Comparison of ENCODE assay signal across 8 mouse cellular contexts in the genomic region with DNA sequence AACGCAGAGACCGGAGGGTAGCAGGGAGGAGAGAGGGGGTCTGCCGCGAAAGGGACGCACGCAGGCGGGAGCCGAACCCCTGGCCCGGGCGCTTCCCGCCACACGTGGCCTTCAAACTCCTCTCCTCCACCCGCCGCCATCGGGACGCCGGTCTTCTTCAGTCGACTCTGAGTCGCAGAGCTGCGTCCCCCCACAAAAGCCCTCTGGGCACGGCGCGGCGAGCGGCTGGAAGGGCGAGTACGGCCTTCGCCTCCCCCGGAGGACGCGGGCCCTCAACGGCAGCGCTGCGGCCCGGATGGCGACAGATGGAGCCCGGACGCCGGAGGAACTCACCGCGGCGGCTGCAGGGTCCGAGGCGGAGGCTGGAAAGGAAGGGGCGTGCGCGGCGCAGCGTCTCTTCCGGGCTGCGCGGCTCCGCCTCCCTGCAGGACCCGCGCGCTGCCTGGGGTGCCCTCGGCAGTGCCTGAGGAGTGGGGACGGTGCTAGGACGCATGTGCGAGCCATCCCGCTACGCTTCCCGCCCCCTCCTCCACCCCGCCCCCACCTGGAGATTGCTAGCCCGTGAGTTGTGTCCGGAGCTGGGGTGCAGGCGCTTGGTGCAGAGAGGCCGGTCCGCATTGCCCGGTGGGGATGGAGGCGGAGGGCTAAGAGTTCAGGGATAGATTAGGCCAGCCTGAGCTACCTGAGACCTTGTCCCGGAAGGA. TPM values are rescaled to one million over a fixed set of nuclear protein-coding genes. Genes with fewer than 3 reads are reported as not detected.
DNase-seq lines count a peak whose midpoint lies in the region; ATAC-seq and TF ChIP-seq lines count a peak whose summit lies in the region.

Gene RPS10-NUDT3 (minus strand): TSS at position 352 of the 704 bp plus-strand sequence.

- H3K9ac ChIP-seq in forebrain, embryonic 12.5 days, result peak within 1 kb of the TSS; percentile 92
- peak within 1 kb of the TSS; percentile 80 for H3K9ac ChIP-seq in neural tube, embryonic 15.5 days (replicated peaks)

- TF ChIP-seq CTCF in lung, adult 2 months (IDR thresholded peaks at IDR 0.05; ENCODE audit: insufficient read depth, low read length), result no peak

- H3K27me3 ChIP-seq in forebrain, embryonic 12.5 days, result no peaks in the 10 kb centered on the region
- no peaks in the 10 kb centered on the region for H3K27me3 ChIP-seq in neural tube, embryonic 15.5 days (replicated peaks)

- intact Hi-C loops in heart, postnatal 10 days (cut with DNase I), result no loop called here

- no peaks in the 10 kb centered on the region for H3K9me3 ChIP-seq in forebrain, embryonic 12.5 days
- H3K9me3 ChIP-seq in neural tube, embryonic 15.5 days (replicated peaks), result no peaks in the 10 kb centered on the region

- H3K4me3 ChIP-seq in forebrain, embryonic 12.5 days (replicated peaks), result peak within 1 kb of the TSS; percentile 92
- peak within 1 kb of the TSS; percentile 73 for H3K4me3 ChIP-seq in lung, adult 2 months (replicated peaks; ENCODE audit: extremely low read depth, low read depth, low read length)
- H3K4me3 ChIP-seq in neural tube, embryonic 15.5 days (replicated peaks), result peak within 1 kb of the TSS; percentile 84

- H3K36me3 ChIP-seq in forebrain, embryonic 12.5 days (replicated peaks), result peaks cover 39% of the 10 kb centered on the region
- peaks cover 37% of the 10 kb centered on the region for H3K36me3 ChIP-seq in neural tube, embryonic 15.5 days

- ATAC-seq in forebrain, embryonic 12.5 days (ENCODE audit: low FRiP score), result peak; percentile 98
- peak; percentile 97 for ATAC-seq in neural tube, embryonic 15.5 days (ENCODE audit: low FRiP score)

- peak within 1 kb of the TSS; percentile 83 for H3K4me2 ChIP-seq in forebrain, embryonic 12.5 days
- peak within 1 kb of the TSS; percentile 85 for H3K4me2 ChIP-seq in neural tube, embryonic 15.5 days

- TF ChIP-seq POLR2A in lung, adult 2 months (IDR thresholded peaks at IDR 0.05; ENCODE audit: borderline replicate concordance, extremely low read depth, low read depth, low read length), result peak; percentile 81

- WGBS in forebrain, embryonic 12.5 days, result under 1% methylated on average over 69 of the region's 72 CpGs
- WGBS in lung, adult 2 months, result under 1% methylated on average over 72 of the region's 72 CpGs
- WGBS in neural tube, embryonic 15.5 days, result under 1% methylated on average over 70 of the region's 72 CpGs

- peak within 1 kb of the TSS; percentile 94 for H3K27ac ChIP-seq in forebrain, embryonic 12.5 days
- peak within 1 kb of the TSS; percentile 86 for H3K27ac ChIP-seq in neural tube, embryonic 15.5 days (replicated peaks)

- peaks cover 33% of the 10 kb centered on the region for H3K4me1 ChIP-seq in forebrain, embryonic 12.5 days
- peaks cover 9% of the 10 kb centered on the region; the same call in 1 of the 2 replicates for H3K4me1 ChIP-seq in lung, adult 2 months (ENCODE audit: control insufficient read depth, insufficient read depth, low read length)
- peaks cover 42% of the 10 kb centered on the region for H3K4me1 ChIP-seq in neural tube, embryonic 15.5 days

- peak; percentile 94 for DNase-seq in ES-CJ7 (ENCODE audit: low read depth, low spot score)
- peak; percentile 86 for DNase-seq in c-Kit-positive CD71-positive TER-119-positive erythroid progenitor cells, embryonic 14.5 days (ENCODE audit: low spot score)
- DNase-seq in heart, postnatal 10 days, result peak; percentile 92
- peak; percentile 86 to 90 for DNase-seq in layer of hippocampus, adult 18-20 months (ENCODE audit: low spot score in 2 of 2)
- DNase-seq in lung, adult 2 months, result peak; percentile 86
- peak; percentile 91 for DNase-seq in testis, postnatal 10 days (ENCODE audit: low spot score)

RNA-seq across cellular contexts. Expression of gene RPS10-NUDT3, which starts in this region (rescaled TPM):
- polyA plus RNA-seq in forebrain, embryonic 12.5 days (2016; fragmentation: Nextera tagmentation; extraction: Ambion mirVana), result not detected in 2 replicates
- 1 to 10 TPM in 1 of 2 experiments, not detected in 1; 1.0 TPM for total RNA-seq in heart, postnatal 10 days (2021)
- 1 to 10 TPM in 1 of 2 experiments, not detected in 1; 1.9 TPM for total RNA-seq in layer of hippocampus, adult 18-20 months (2021)
- not detected in 2 replicates for polyA plus RNA-seq in lung, adult 2 months (2012; rRNA removed)
- not detected in 2 replicates for polyA plus RNA-seq in neural tube, embryonic 15.5 days (2015; fragmentation: Nextera tagmentation; extraction: Ambion mirVana)

Comparison
In these comparisons a context has a peak if more than half of its experiments do, and no peak if none do; other contexts are left out.
1. Peak in every context shown above with its lines: DNase-seq, ATAC-seq, H3K4me3 ChIP-seq and H3K27ac ChIP-seq.
2. Peak in ATAC-seq, H3K4me3 ChIP-seq, H3K27ac ChIP-seq, H3K9ac ChIP-seq and H3K4me2 ChIP-seq in forebrain, embryonic 12.5 days; RNA of the gene not detected or under 1 TPM.
3. Peak in DNase-seq and H3K4me3 ChIP-seq in lung, adult 2 months; RNA of the gene not detected or under 1 TPM.
4. Peak in ATAC-seq, H3K4me3 ChIP-seq, H3K27ac ChIP-seq, H3K9ac ChIP-seq and H3K4me2 ChIP-seq in neural tube, embryonic 15.5 days; RNA of the gene not detected or under 1 TPM.